Comparison of ENCODE assay signal across 8 mouse cellular contexts in the genomic region with DNA sequence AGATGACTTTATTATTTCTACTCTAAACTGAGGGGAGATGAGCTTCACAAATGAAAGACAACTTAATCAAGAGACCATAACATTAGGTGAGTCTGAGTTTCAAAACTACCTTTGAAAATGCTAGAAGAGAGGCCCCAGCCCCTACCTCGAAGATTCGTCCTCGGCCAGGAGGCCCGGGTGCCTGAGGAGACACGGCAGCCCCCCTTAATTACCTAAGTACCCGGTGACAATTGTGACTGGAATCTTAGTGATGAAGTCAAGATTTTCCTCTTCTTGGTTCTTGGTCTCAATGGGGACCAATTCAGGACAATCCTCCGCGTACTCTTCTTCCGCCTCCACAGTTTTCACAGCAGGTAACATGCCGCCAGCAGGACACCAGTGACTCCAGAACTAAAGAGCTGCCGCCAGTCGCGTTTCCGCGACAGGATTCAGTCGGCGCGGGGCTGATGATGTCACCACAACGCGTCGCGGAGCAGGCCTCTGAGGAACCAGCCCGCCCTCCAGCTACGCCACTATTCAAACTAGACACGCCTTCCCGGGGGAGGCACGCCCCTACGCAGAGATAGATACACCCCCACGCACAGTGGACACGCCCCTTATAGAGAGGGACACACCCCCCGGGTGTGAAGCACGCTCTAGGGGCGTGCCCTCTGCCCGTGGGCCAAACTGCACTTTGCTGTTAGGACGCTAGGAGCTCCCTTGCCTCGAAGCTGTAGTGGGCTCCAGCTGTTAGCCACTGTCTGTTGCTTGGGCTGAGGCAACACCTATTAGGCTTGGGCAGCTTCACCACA. TPM values are rescaled to one million over a fixed set of nuclear protein-coding genes. Genes with fewer than 3 reads are reported as not detected.
A peak's percentile ranks its signal among the peaks of the same experiment; 100 is the strongest.
DNase-seq lines count a peak whose midpoint lies in the region; ATAC-seq lines count a peak whose summit lies in the region.

A gene (minus strand): TSS at position 439 of the 791 bp plus-strand sequence.

- peaks cover 28% of the 10 kb centered on the region for H3K79me2 ChIP-seq in macrophage (ENCODE audit: inconsistent target)

- peak; percentile 97 for DNase-seq in WW6 (ENCODE audit: low read depth, low spot score)
- DNase-seq in cerebellum, postnatal 4 days (ENCODE audit: low spot score in 2 of 2): peak; percentile 95 to 96
- DNase-seq in gastrocnemius, adult 18-20 months (ENCODE audit: low spot score): peak; percentile 98
- DNase-seq in left cerebral cortex, adult 18-20 months (ENCODE audit: low spot score in 2 of 2): peak; percentile 96 to 98
- DNase-seq in right cerebral cortex, adult 18-20 months: peak; percentile 97
- peak; percentile 92 for DNase-seq in urinary bladder, postnatal 10 days (ENCODE audit: low spot score)

- peak within 1 kb of the TSS; percentile 77 for H3K9ac ChIP-seq in hindbrain, embryonic 16.5 days (ENCODE audit: low read depth, low read length)

- no peaks in the 10 kb centered on the region for H3K9me3 ChIP-seq in hindbrain, embryonic 16.5 days (ENCODE audit: control insufficient read depth, low read length)

- under 1% methylated on average over 36 of the region's 36 CpGs for WGBS in hindbrain, embryonic 16.5 days
- WGBS in macrophage (ENCODE audit: missing documents): under 1% methylated on average over 35 of the region's 36 CpGs

- ATAC-seq in hindbrain, embryonic 16.5 days: peak; percentile 100

- H3K27me3 ChIP-seq in hindbrain, embryonic 16.5 days (replicated peaks; ENCODE audit: control insufficient read depth, insufficient read depth, low read length): no peaks in the 10 kb centered on the region

- H3K36me3 ChIP-seq in hindbrain, embryonic 16.5 days (ENCODE audit: control insufficient read depth, insufficient read depth, low read length): no peaks in the 10 kb centered on the region
- H3K36me3 ChIP-seq in macrophage (ENCODE audit: inconsistent target): no peaks in the 10 kb centered on the region

- peaks cover 5% of the 10 kb centered on the region for H3K4me1 ChIP-seq in hindbrain, embryonic 16.5 days (ENCODE audit: control insufficient read depth, insufficient read depth, low read depth, low read length)

- H3K4me3 ChIP-seq in hindbrain, embryonic 16.5 days (ENCODE audit: low read length): peak within 1 kb of the TSS; percentile 76
- peak within 1 kb of the TSS; percentile 94 for H3K4me3 ChIP-seq in macrophage (ENCODE audit: inconsistent target)

- H3K4me2 ChIP-seq in hindbrain, embryonic 16.5 days (ENCODE audit: low read length): peak within 1 kb of the TSS; percentile 72

- peak within 1 kb of the TSS; percentile 48; the same call in 1 of the 2 replicates for H3K27ac ChIP-seq in hindbrain, embryonic 16.5 days (ENCODE audit: low read depth, low read length)
- peak within 1 kb of the TSS; percentile 46 for H3K27ac ChIP-seq in macrophage

RNA-seq across cellular contexts. Expression of the gene that starts here (rescaled TPM):
- total RNA-seq in gastrocnemius, adult 18-20 months (2021): 10 to 100 TPM; 16.4 to 17.7 TPM
- polyA plus RNA-seq in hindbrain, embryonic 16.5 days (2015; fragmentation: Nextera tagmentation; extraction: Ambion mirVana): 11.3 and 12.7 TPM in 2 replicates
- total RNA-seq in left cerebral cortex, adult 18-20 months (2021): 10 to 100 TPM; 12.6 to 15.5 TPM
- 10 to 100 TPM in 23 of 26 experiments, 1 to 10 TPM in 3; 6.4 to 31.6 (median 21.5) TPM for total RNA-seq in macrophage (2018; cell fraction: chromatin; rRNA removed)
- 10 to 100 TPM in 4 of 26 experiments, 1 to 10 TPM in 22; 5.7 to 12.2 (median 8.3) TPM for total RNA-seq in macrophage (2018; cell fraction: cytosol; rRNA removed)
- 10 to 100 TPM in 12 of 26 experiments, 1 to 10 TPM in 14; 2.2 to 19.5 (median 9.8) TPM for total RNA-seq in macrophage (2018; cell fraction: nucleus; rRNA removed)
- 8.8 to 12.9 TPM (median 11.9 TPM) in 3 replicates for polyA plus RNA-seq in macrophage (2018)

Comparison
In these comparisons a context has a peak if more than half of its experiments do, and no peak if none do; other contexts are left out.
1. Peak in every context shown above with its lines: DNase-seq, ATAC-seq, H3K4me3 ChIP-seq and H3K27ac ChIP-seq.